Mouse (Mus musculus) heart, adult 2 months (tissue): Measurements from ENCODE around the gene Pcolce.

Source experiments
- CTCF ChIP-seq: fragments of 200-600 bp; IDR thresholded peaks from 2 replicates; pipeline ENCODE4 v1.8.1; 2022; ENCODE audit warnings: antibody characterized with exemption, mild to moderate bottlenecking, moderate library complexity
- POLR2A ChIP-seq: fragments of 200-500 bp; IDR thresholded peaks from 2 replicates; pipeline ENCODE4 v1.6.1; 2011; ENCODE audit warnings: mild to moderate bottlenecking, low read depth, low read length, control low read depth; ENCODE audit not compliant: insufficient read depth

- TF ChIP-seq POLR2A (no peak), CTCF (peak; percentile 64)
Observed at GRCm38 (mm10) chr5:137574470-137574901, 39.1 kb downstream of the Pcolce start.
